Mouse (Mus musculus) stomach, embryonic 15.5 days (tissue): Measurements from ENCODE around the gene Mgme1. TPM values are rescaled to one million over a fixed set of nuclear protein-coding genes. Genes with fewer than 3 reads are reported as not detected.
A peak's percentile ranks its signal among the peaks of the same experiment; 100 is the strongest.

ENCODE experiments used
- ATAC-seq: fragments of 200-750 bp; cut with Nextera tagmentation; 2 replicates; pipeline ENCODE4 v1.8.0; 2017; ENCODE audit warnings: low read depth, moderate number of reproducible peaks, moderate TSS enrichment; ENCODE audit not compliant: insufficient read depth, low FRiP score
- H3K27ac ChIP-seq: fragments of 300-500 bp; sonication (generic); 2 replicates; pipeline ENCODE4 v1.5.1; 2015; ENCODE audit warnings: mild to moderate bottlenecking, inconsistent platforms
- H3K27me3 ChIP-seq: fragments of 300-500 bp; sonication (generic); replicated peaks from 2 replicates; pipeline ENCODE4 v1.6.1; 2015; ENCODE audit warnings: inconsistent platforms
- H3K36me3 ChIP-seq: fragments of 300-500 bp; sonication (generic); 2 replicates; pipeline ENCODE4 v1.6.1; 2015; ENCODE audit warnings: inconsistent platforms
- H3K4me1 ChIP-seq: fragments of 300-500 bp; sonication (generic); 2 replicates; pipeline ENCODE4 v1.6.1; 2015; ENCODE audit warnings: inconsistent platforms
- H3K4me2 ChIP-seq: fragments of 300-500 bp; sonication (generic); 2 replicates; pipeline ENCODE4 v1.6.1; 2015; ENCODE audit warnings: mild to moderate bottlenecking, inconsistent platforms
- H3K4me3 ChIP-seq: fragments of 300-500 bp; sonication (generic); replicated peaks from 2 replicates; pipeline ENCODE4 v1.5.1; 2015; ENCODE audit warnings: inconsistent platforms
- H3K9ac ChIP-seq: fragments of 300-500 bp; sonication (generic); 2 replicates; pipeline ENCODE4 v1.6.1; 2015; ENCODE audit warnings: inconsistent platforms
- H3K9me3 ChIP-seq: fragments of 300-500 bp; sonication (generic); 2 replicates; pipeline ENCODE4 v1.6.1; 2016; ENCODE audit warnings: inconsistent platforms
- WGBS: fragments of 180-500 bp; shearing (Covaris S2); methylation state at CpG from one replicate; pipeline ENCODE4 v1.1.7; 2015; 5-methylcytosine and 5-hydroxymethylcytosine counted together
- polyA plus RNA-seq: library from polyadenylated mRNA; unstranded; fragments of >200 nt; fragmentation: Nextera tagmentation; extraction: Ambion mirVana; gene quantifications from 2 replicates; pipeline ENCODE4 v1.2.1, GENCODE M21; 2015

Mgme1 gene
- polyA plus RNA-seq, 1 experiment from 2014 or later = 20.2 TPM

GRCm38 (mm10) chr2:144265916-144266683 lies 4.4 kb upstream of the Mgme1 start:
- Histone ChIP-seq H3K36me3 (peaks cover 6% of the 10 kb centered on the region; the same call in 1 of the 2 replicates), H3K27me3 (no peaks in the 10 kb centered on the region), H3K9ac (no peak overlapping the region), H3K4me1 (no peaks in the 10 kb centered on the region; the same call in 1 of the 2 replicates), H3K9me3 (no peaks in the 10 kb centered on the region), H3K4me2 (no peak overlapping the region), H3K27ac (no peak overlapping the region), H3K4me3 (no peak overlapping the region)
- WGBS = 41% methylated on average over 4 of the region's 4 CpGs
- ATAC-seq = no peak

GRCm38 (mm10) chr2:144267004-144267730 lies 3.3 kb upstream of the Mgme1 start:
- no peaks in the 10 kb centered on the region; the same call in 1 of the 2 replicates for H3K36me3 ChIP-seq
- peak overlapping the region; percentile 80 for H3K4me2 ChIP-seq
- H3K27ac ChIP-seq = no peak overlapping the region
- no peaks in the 10 kb centered on the region; the same call in 1 of the 2 replicates for H3K4me1 ChIP-seq
- H3K4me3 ChIP-seq = no peak overlapping the region
- 48% methylated on average over 5 of the region's 5 CpGs for WGBS
- no peak overlapping the region for H3K9ac ChIP-seq
- no peak for ATAC-seq
- H3K27me3 ChIP-seq = no peaks in the 10 kb centered on the region
- H3K9me3 ChIP-seq = no peaks in the 10 kb centered on the region

DNA sequence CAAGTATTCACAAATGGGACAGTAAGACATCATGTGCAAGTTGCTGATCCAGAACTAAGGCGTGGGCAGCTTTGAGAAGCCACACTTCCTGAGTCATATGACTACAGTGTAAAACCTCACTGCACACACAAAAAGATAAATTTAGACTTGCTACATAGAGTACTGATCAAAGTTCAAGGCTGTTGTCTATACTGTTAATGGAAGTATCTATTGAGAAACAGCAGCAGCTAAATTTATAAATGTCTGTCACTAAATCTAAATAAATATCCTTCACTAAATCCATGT lies 2.8 kb upstream of the Mgme1 start:
- no peaks in the 10 kb centered on the region; the same call in 1 of the 2 replicates for H3K4me1 ChIP-seq
- H3K36me3 ChIP-seq = no peaks in the 10 kb centered on the region; the same call in 1 of the 2 replicates
- H3K27me3 ChIP-seq = no peaks in the 10 kb centered on the region
- H3K4me2 ChIP-seq = peak overlapping the region; percentile 80
- ATAC-seq = no peak
- H3K9ac ChIP-seq = no peak overlapping the region
- no peak overlapping the region for H3K27ac ChIP-seq
- 0 out of 2 replicates have a peak overlapping the region, but pooled peaks have one; percentile 93 for H3K4me3 ChIP-seq
- WGBS = 45% methylated on average over 1 of the region's 1 CpGs
- H3K9me3 ChIP-seq = no peaks in the 10 kb centered on the region

DNA sequence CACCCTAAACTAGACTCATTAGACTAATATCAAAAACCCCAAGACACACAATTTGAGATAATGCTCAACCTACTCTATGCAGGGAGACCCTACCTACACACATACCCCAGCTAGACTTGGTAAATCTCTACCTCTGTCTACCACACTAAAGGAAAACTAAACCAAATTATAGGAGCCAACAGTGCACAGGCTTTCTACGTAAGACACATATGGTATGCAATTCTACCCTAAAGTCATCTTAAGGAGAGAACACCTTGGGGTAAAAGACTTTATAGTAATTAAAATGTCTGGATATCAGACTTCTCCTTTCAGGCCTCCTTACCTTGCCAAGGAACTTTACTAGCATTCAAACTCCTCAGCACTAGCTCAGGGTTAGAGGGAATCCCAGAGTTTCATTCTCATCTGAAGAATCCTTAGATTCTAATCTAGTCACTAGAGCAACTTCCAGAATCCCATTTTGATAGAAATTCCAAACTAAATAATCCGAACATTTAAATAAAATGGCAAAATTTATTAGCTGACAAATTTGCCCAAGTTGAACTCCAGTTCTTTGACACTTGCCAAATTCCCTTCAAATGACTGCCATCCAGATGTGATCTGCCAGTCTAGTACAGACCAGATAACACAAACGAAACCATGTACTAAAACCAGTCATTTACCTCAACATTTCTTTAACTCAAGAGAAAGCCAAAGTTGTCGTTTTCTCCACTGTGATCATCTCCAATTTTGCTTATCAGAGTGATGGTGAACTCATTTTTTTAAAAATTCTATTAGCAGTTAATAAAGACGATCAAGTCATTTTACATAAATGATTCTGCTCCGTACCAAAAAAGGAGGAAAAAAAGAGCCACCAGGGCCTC lies 1.8 kb upstream of the Mgme1 start:
- H3K36me3 ChIP-seq = no peaks in the 10 kb centered on the region; the same call in 1 of the 2 replicates
- H3K27ac ChIP-seq = no peak overlapping the region; the same call in 1 of the 2 replicates
- peak overlapping the region; percentile 80 for H3K4me2 ChIP-seq

GRCm38 (mm10) chr2:144269306-144269650 lies 1.2 kb upstream of the Mgme1 start:
- Histone ChIP-seq H3K36me3 (no peaks in the 10 kb centered on the region), H3K27me3 (no peaks in the 10 kb centered on the region), H3K4me3 (peak overlapping the region; percentile 93), H3K9ac (peak overlapping the region; percentile 87; the same call in 1 of the 2 replicates), H3K4me1 (peaks cover 5% of the 10 kb centered on the region; the same call in 1 of the 2 replicates), H3K9me3 (no peaks in the 10 kb centered on the region), H3K4me2 (peak overlapping the region; percentile 80), H3K27ac (no peak overlapping the region; the same call in 1 of the 2 replicates)
- no peak for ATAC-seq
- 1% methylated on average over 11 of the region's 11 CpGs for WGBS

More for the DNA sequence above, 1.8 kb upstream of the Mgme1 start:
- Histone ChIP-seq H3K27me3 (no peaks in the 10 kb centered on the region), H3K9ac (0 out of 2 replicates have a peak overlapping the region, but pooled peaks have one; percentile 19), H3K4me1 (peaks cover 5% of the 10 kb centered on the region; the same call in 1 of the 2 replicates), H3K4me3 (peak overlapping the region; percentile 93), H3K9me3 (no peaks in the 10 kb centered on the region)
- ATAC-seq = no peak
- 4% methylated on average over 6 of the region's 6 CpGs for WGBS

- Histone ChIP-seq H3K27me3 (no peaks in the 10 kb centered on the region), H3K4me3 (peak overlapping the region; percentile 93), H3K9ac (peak overlapping the region; percentile 87), H3K9me3 (no peaks in the 10 kb centered on the region), H3K4me1 (peaks cover 5% of the 10 kb centered on the region; the same call in 1 of the 2 replicates), H3K36me3 (no peaks in the 10 kb centered on the region), H3K4me2 (peak overlapping the region; percentile 80), H3K27ac (peak overlapping the region; percentile 96)
- WGBS = under 1% methylated on average over 32 of the region's 33 CpGs
- ATAC-seq = no peak
Observed at GRCm38 (mm10) chr2:144269679-144270475, 586 bp upstream of the Mgme1 start.

GRCm38 (mm10) chr2:144272088-144272487 lies 1.6 kb downstream of the Mgme1 start:
- H3K27me3 ChIP-seq = no peaks in the 10 kb centered on the region
- no peaks in the 10 kb centered on the region for H3K9me3 ChIP-seq
- H3K4me1 ChIP-seq = peaks cover 5% of the 10 kb centered on the region; the same call in 1 of the 2 replicates
- no peak for ATAC-seq
- H3K27ac ChIP-seq = no peak overlapping the region
- H3K4me2 ChIP-seq = no peak overlapping the region
- WGBS = 87% methylated on average over 12 of the region's 12 CpGs
- peaks cover 6% of the 10 kb centered on the region; the same call in 1 of the 2 replicates for H3K36me3 ChIP-seq
- no peak overlapping the region for H3K4me3 ChIP-seq
- H3K9ac ChIP-seq = no peak overlapping the region

GRCm38 (mm10) chr2:144274741-144275140 lies 4.3 kb downstream of the Mgme1 start:
- Histone ChIP-seq H3K27ac (peak overlapping the region; percentile 61; the same call in 1 of the 2 replicates), H3K36me3 (peaks cover 19% of the 10 kb centered on the region; the same call in 1 of the 2 replicates), H3K9me3 (no peaks in the 10 kb centered on the region), H3K4me2 (peak overlapping the region; percentile 8; the same call in 1 of the 2 replicates), H3K4me3 (no peak overlapping the region), H3K9ac (no peak overlapping the region), H3K27me3 (no peaks in the 10 kb centered on the region), H3K4me1 (0 out of 2 replicates have a peak, but pooled peaks cover 5% of the 10 kb centered on the region)
- WGBS = 23% methylated on average over 8 of the region's 8 CpGs
- no peak for ATAC-seq

- WGBS = 91% methylated on average over 3 of the region's 3 CpGs
- 0 out of 2 replicates have a peak, but pooled peaks cover 5% of the 10 kb centered on the region for H3K4me1 ChIP-seq
- ATAC-seq = no peak
- no peak overlapping the region for H3K4me2 ChIP-seq
- H3K4me3 ChIP-seq = no peak overlapping the region
- no peak overlapping the region for H3K27ac ChIP-seq
- no peaks in the 10 kb centered on the region for H3K27me3 ChIP-seq
- H3K9me3 ChIP-seq = no peaks in the 10 kb centered on the region
- peaks cover 20% of the 10 kb centered on the region; the same call in 1 of the 2 replicates for H3K36me3 ChIP-seq
- no peak overlapping the region for H3K9ac ChIP-seq
Observed at GRCm38 (mm10) chr2:144276885-144277284, 6.4 kb downstream of the Mgme1 start.

DNA sequence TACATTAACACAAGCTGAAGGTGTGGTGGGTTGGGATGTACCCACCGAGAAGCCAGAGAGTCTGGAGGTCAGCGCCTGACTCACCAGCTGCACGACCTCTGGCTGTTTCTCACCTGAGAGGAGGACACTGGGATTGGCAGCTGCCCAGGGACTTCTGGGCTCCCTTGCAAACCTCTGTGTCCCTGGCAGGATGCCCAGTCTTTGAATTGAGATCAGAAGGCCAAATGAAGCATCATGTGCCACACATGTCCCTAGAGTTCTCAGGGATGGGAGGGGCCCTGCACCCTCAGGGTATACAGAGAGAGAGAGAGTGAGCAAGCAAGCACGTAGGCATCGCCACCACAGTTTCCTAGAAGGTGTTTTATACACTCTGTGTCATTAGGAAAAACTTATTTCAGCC lies 9.3 kb downstream of the Mgme1 start:
- Histone ChIP-seq H3K9ac (no peak overlapping the region), H3K4me2 (no peak overlapping the region), H3K36me3 (peaks cover 20% of the 10 kb centered on the region; the same call in 1 of the 2 replicates), H3K27ac (no peak overlapping the region), H3K4me3 (no peak overlapping the region), H3K27me3 (no peaks in the 10 kb centered on the region), H3K9me3 (no peaks in the 10 kb centered on the region), H3K4me1 (no peaks in the 10 kb centered on the region)
- ATAC-seq = peak; percentile 68; the same call in 1 of the 2 replicates
- 75% methylated on average over 5 of the region's 5 CpGs for WGBS
